10 mouse cellular contexts compared by ENCODE assay signal in genomic region chr2:130581201-130581600, GRCm38 (mm10). TPM values are rescaled to one million over a fixed set of nuclear protein-coding genes. Genes with fewer than 3 reads are reported as not detected.
DNase-seq lines count a peak whose midpoint lies in the region; ATAC-seq and TF ChIP-seq lines count a peak whose summit lies in the region.
"Had no signal": no experiment of that assay in that cellular context is flagged by ENCODE, and none has a peak within 500 bp of the region (broad histone marks: within the 10 kb centered on the region; RNA-seq: fewer than 3 reads in every experiment).

No protein-coding gene starts in this region.

- H3K9me3 ChIP-seq in lung, embryonic 15.5 days: no peaks in the 10 kb centered on the region
- no peaks in the 10 kb centered on the region for H3K9me3 ChIP-seq in forebrain, postnatal 0 days (ENCODE audit: low read length)
- H3K9me3 ChIP-seq in liver, embryonic 13.5 days (replicated peaks): no peaks in the 10 kb centered on the region
- H3K9me3 ChIP-seq in stomach, postnatal 0 days (ENCODE audit: control insufficient read depth, low read length): no peaks in the 10 kb centered on the region

- H3K4me2 ChIP-seq in lung, embryonic 15.5 days: peak overlapping the region; percentile 53
- H3K4me2 ChIP-seq in forebrain, postnatal 0 days (ENCODE audit: low read depth): peak overlapping the region; percentile 36
- H3K4me2 ChIP-seq in liver, embryonic 13.5 days: peak overlapping the region; percentile 34
- peak overlapping the region; percentile 56 for H3K4me2 ChIP-seq in stomach, postnatal 0 days (replicated peaks; ENCODE audit: low read depth)

- H3K27ac ChIP-seq in lung, embryonic 15.5 days: no peak overlapping the region
- H3K27ac ChIP-seq in forebrain, postnatal 0 days (ENCODE audit: low read depth, low read length): no peak overlapping the region
- H3K27ac ChIP-seq in liver, embryonic 13.5 days: no peak overlapping the region
- no peak overlapping the region for H3K27ac ChIP-seq in stomach, postnatal 0 days (replicated peaks)
- H3K27ac ChIP-seq: liver, embryonic 14.5 days had no signal

- TF ChIP-seq CTCF in forebrain, postnatal 0 days (IDR thresholded peaks at IDR 0.05; ENCODE audit: low read depth): no peak
- TF ChIP-seq CTCF in stomach, postnatal 0 days (IDR thresholded peaks at IDR 0.05; ENCODE audit: low read depth): no peak

- TF ChIP-seq EP300 in stomach, postnatal 0 days (optimal IDR thresholded peaks at IDR 0.05): no peak

- 2% methylated on average over 16 of the region's 16 CpGs for WGBS in lung, embryonic 15.5 days
- 5% methylated on average over 16 of the region's 16 CpGs for WGBS in forebrain, postnatal 0 days
- WGBS in liver, embryonic 13.5 days (ENCODE audit: insufficient replicate concordance): 8% methylated on average over 16 of the region's 16 CpGs
- 6% methylated on average over 16 of the region's 16 CpGs for WGBS in stomach, postnatal 0 days

- H3K27me3 ChIP-seq in lung, embryonic 15.5 days: peaks cover 72% of the 10 kb centered on the region
- H3K27me3 ChIP-seq in forebrain, postnatal 0 days (ENCODE audit: insufficient read depth, low read length): peaks cover 56% of the 10 kb centered on the region
- peaks cover 86% of the 10 kb centered on the region for H3K27me3 ChIP-seq in liver, embryonic 13.5 days
- H3K27me3 ChIP-seq in stomach, postnatal 0 days (ENCODE audit: control insufficient read depth, insufficient read depth, low read length): peaks cover 8% of the 10 kb centered on the region; the same call in 1 of the 2 replicates

- peaks cover 20% of the 10 kb centered on the region for H3K4me1 ChIP-seq in lung, embryonic 15.5 days
- no peaks in the 10 kb centered on the region for H3K4me1 ChIP-seq in forebrain, postnatal 0 days (ENCODE audit: insufficient read depth)
- peaks cover 29% of the 10 kb centered on the region for H3K4me1 ChIP-seq in liver, embryonic 13.5 days (replicated peaks)
- no peaks in the 10 kb centered on the region; the same call in 1 of the 2 replicates for H3K4me1 ChIP-seq in stomach, postnatal 0 days (replicated peaks; ENCODE audit: control insufficient read depth, insufficient read depth)

- no peaks in the 10 kb centered on the region for H3K36me3 ChIP-seq in lung, embryonic 15.5 days
- H3K36me3 ChIP-seq in forebrain, postnatal 0 days (ENCODE audit: insufficient read depth): no peaks in the 10 kb centered on the region
- H3K36me3 ChIP-seq in liver, embryonic 13.5 days: no peaks in the 10 kb centered on the region
- no peaks in the 10 kb centered on the region for H3K36me3 ChIP-seq in stomach, postnatal 0 days (ENCODE audit: control insufficient read depth, insufficient read depth, low read length)

- H3K9ac ChIP-seq in lung, embryonic 15.5 days: no peak overlapping the region
- peak overlapping the region; percentile 28; the same call in 1 of the 2 replicates for H3K9ac ChIP-seq in forebrain, postnatal 0 days
- no peak overlapping the region for H3K9ac ChIP-seq in liver, embryonic 13.5 days
- no peak overlapping the region for H3K9ac ChIP-seq in stomach, postnatal 0 days (ENCODE audit: low read length)
- H3K9ac ChIP-seq: liver, embryonic 14.5 days had no signal

- H3K4me3 ChIP-seq in lung, embryonic 15.5 days: peak overlapping the region; percentile 32
- H3K4me3 ChIP-seq in forebrain, postnatal 0 days (ENCODE audit: low read depth, low read length): peak overlapping the region; percentile 13
- H3K4me3 ChIP-seq in liver, embryonic 13.5 days (replicated peaks): 0 out of 2 replicates have a peak overlapping the region, but pooled peaks have one; percentile 19
- peak overlapping the region; percentile 35 for H3K4me3 ChIP-seq in stomach, postnatal 0 days (ENCODE audit: low read depth, low read length)

- no peak for ATAC-seq in lung, embryonic 15.5 days (ENCODE audit: borderline replicate concordance, extremely low read depth, low FRiP score, low TSS enrichment)
- ATAC-seq in forebrain, postnatal 0 days: no peak
- ATAC-seq in liver, embryonic 13.5 days (ENCODE audit: low read depth): no peak
- ATAC-seq in stomach, postnatal 0 days (ENCODE audit: low FRiP score, low TSS enrichment): no peak

- DNase-seq in lung, postnatal 14 days: no peak
- DNase-seq in forebrain, postnatal 0 days: no peak
- no peak for DNase-seq in liver, embryonic 13.5 days
- no peak for DNase-seq in stomach, postnatal 0 days (ENCODE audit: low spot score)
- DNase-seq in layer of hippocampus, postnatal 25 days (ENCODE audit: extremely low spot score in 1 of 2, low spot score in 1 of 2): no peak
- no peak for DNase-seq in right cerebral cortex, adult 18-20 months
- DNase-seq: cerebellum, adult 8-10 months; gastrocnemius, postnatal 36 days had no signal

RNA-seq across cellular contexts. Expression of gene Avp, which starts 1.2 kb away (rescaled TPM):
- not detected in 2 replicates for polyA plus RNA-seq in lung, embryonic 15.5 days (2015; fragmentation: Nextera tagmentation; extraction: Ambion mirVana)
- total RNA-seq in forebrain, postnatal 0 days (2014; rRNA removed): 87.2 and 92.1 TPM in 2 replicates
- 83.0 and 181 TPM in 2 replicates for polyA plus RNA-seq in forebrain, postnatal 0 days (2015; fragmentation: Nextera tagmentation; extraction: Ambion mirVana)
- polyA plus RNA-seq in liver, embryonic 13.5 days (2015; fragmentation: Nextera tagmentation; extraction: Ambion mirVana): not detected in 2 replicates
- polyA plus RNA-seq in stomach, postnatal 0 days (2015; fragmentation: Nextera tagmentation; extraction: Ambion mirVana): 0.23 and 0.36 TPM in 2 replicates
- 1 to 10 TPM; 1.5 to 2.1 TPM for total RNA-seq in layer of hippocampus, postnatal 25 days (2021)
- total RNA-seq: gastrocnemius, postnatal 36 days had no signal
- polyA plus RNA-seq: liver, embryonic 14.5 days had no signal

RNA-seq across cellular contexts. Expression of gene Oxt, which starts 5.2 kb away (rescaled TPM):
- not detected in 2 replicates for polyA plus RNA-seq in lung, embryonic 15.5 days (2015; fragmentation: Nextera tagmentation; extraction: Ambion mirVana)
- 4.0 and 8.8 TPM in 2 replicates for total RNA-seq in forebrain, postnatal 0 days (2014; rRNA removed)
- polyA plus RNA-seq in forebrain, postnatal 0 days (2015; fragmentation: Nextera tagmentation; extraction: Ambion mirVana): 2.2 and 8.1 TPM in 2 replicates
- not detected in 2 replicates for polyA plus RNA-seq in liver, embryonic 13.5 days (2015; fragmentation: Nextera tagmentation; extraction: Ambion mirVana)
- not detected in 2 replicates for polyA plus RNA-seq in stomach, postnatal 0 days (2015; fragmentation: Nextera tagmentation; extraction: Ambion mirVana)
- not detected for total RNA-seq in layer of hippocampus, postnatal 25 days (2021)
- total RNA-seq: gastrocnemius, postnatal 36 days had no signal
- polyA plus RNA-seq: liver, embryonic 14.5 days had no signal

RNA-seq across cellular contexts. Expression of gene Mrps26, which starts 17.7 kb away (rescaled TPM):
- 79.7 and 83.1 TPM in 2 replicates for polyA plus RNA-seq in lung, embryonic 15.5 days (2015; fragmentation: Nextera tagmentation; extraction: Ambion mirVana)
- total RNA-seq in forebrain, postnatal 0 days (2014; rRNA removed): 46.2 and 59.7 TPM in 2 replicates
- polyA plus RNA-seq in forebrain, postnatal 0 days (2015; fragmentation: Nextera tagmentation; extraction: Ambion mirVana): 113 and 119 TPM in 2 replicates
- polyA plus RNA-seq in liver, embryonic 13.5 days (2015; fragmentation: Nextera tagmentation; extraction: Ambion mirVana): 65.7 and 68.3 TPM in 2 replicates
- polyA plus RNA-seq in stomach, postnatal 0 days (2015; fragmentation: Nextera tagmentation; extraction: Ambion mirVana): 74.6 and 76.3 TPM in 2 replicates
- 10 to 100 TPM; 89.4 to 97.0 TPM for total RNA-seq in layer of hippocampus, postnatal 25 days (2021)

RNA-seq across cellular contexts. Expression of gene Fastkd5, which starts 48.6 kb away (rescaled TPM):
- 14.6 and 15.0 TPM in 2 replicates for polyA plus RNA-seq in lung, embryonic 15.5 days (2015; fragmentation: Nextera tagmentation; extraction: Ambion mirVana)
- total RNA-seq in forebrain, postnatal 0 days (2014; rRNA removed): 10.0 and 11.0 TPM in 2 replicates
- 7.1 and 8.1 TPM in 2 replicates for polyA plus RNA-seq in forebrain, postnatal 0 days (2015; fragmentation: Nextera tagmentation; extraction: Ambion mirVana)
- 12.0 and 16.8 TPM in 2 replicates for polyA plus RNA-seq in liver, embryonic 13.5 days (2015; fragmentation: Nextera tagmentation; extraction: Ambion mirVana)
- 6.5 and 6.7 TPM in 2 replicates for polyA plus RNA-seq in stomach, postnatal 0 days (2015; fragmentation: Nextera tagmentation; extraction: Ambion mirVana)
- total RNA-seq in layer of hippocampus, postnatal 25 days (2021): 1 to 10 TPM; 7.9 to 9.1 TPM

RNA-seq across cellular contexts. Expression of gene Ubox5, which starts 48.6 kb away (rescaled TPM):
- polyA plus RNA-seq in lung, embryonic 15.5 days (2015; fragmentation: Nextera tagmentation; extraction: Ambion mirVana): 10.4 and 10.5 TPM in 2 replicates
- 5.5 and 6.6 TPM in 2 replicates for total RNA-seq in forebrain, postnatal 0 days (2014; rRNA removed)
- polyA plus RNA-seq in forebrain, postnatal 0 days (2015; fragmentation: Nextera tagmentation; extraction: Ambion mirVana): 5.9 and 7.3 TPM in 2 replicates
- 6.2 and 6.5 TPM in 2 replicates for polyA plus RNA-seq in liver, embryonic 13.5 days (2015; fragmentation: Nextera tagmentation; extraction: Ambion mirVana)
- 3.8 and 4.1 TPM in 2 replicates for polyA plus RNA-seq in stomach, postnatal 0 days (2015; fragmentation: Nextera tagmentation; extraction: Ambion mirVana)
- 1 to 10 TPM; 9.2 to 9.7 TPM for total RNA-seq in layer of hippocampus, postnatal 25 days (2021)

Comparison
In these comparisons a context has a peak if more than half of its experiments do, and no peak if none do; other contexts are left out.
1. RNA of gene Avp, which starts 1.2 kb away (polyA plus RNA-seq): 83.0 to 181 TPM in forebrain, postnatal 0 days; 0.23 to 0.36 TPM in stomach, postnatal 0 days, not detected in lung, embryonic 15.5 days and not detected in liver, embryonic 13.5 days; every median in the first group is over 10 times any median in the second.
2. Peak in every context shown above with its lines, with median percentiles within 50 percentile points of each other: H3K4me2 ChIP-seq and H3K4me3 ChIP-seq.